Mouse (Mus musculus) thymus, postnatal 25 days (tissue): Measurements from ENCODE around the gene Maats1.

Experiments used
- DNase-seq: peaks from one replicate; pipeline ENCODE4 v3.0.0; 2022

Gene Maats1

DNA sequence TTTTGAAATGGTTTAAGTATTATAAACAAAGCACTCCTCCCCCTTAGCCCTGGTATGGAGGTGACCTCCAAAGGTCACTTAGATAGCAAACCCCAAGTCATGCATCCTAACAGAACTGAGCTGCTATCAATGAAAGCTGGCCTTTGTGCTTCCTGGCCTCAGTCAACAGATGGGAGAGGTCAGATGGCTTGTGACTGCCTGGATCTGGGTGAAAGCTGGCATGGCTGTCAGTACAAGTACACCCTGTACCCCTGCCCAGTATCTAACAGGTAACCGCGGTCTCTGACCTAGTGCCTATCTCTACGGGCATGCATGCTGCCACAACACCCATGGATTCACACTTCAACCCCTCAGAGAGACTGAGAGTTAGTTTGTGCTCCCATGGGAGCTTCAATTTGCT lies 54.2 kb downstream of the Maats1 start:
- no peak for DNase-seq

DNA sequence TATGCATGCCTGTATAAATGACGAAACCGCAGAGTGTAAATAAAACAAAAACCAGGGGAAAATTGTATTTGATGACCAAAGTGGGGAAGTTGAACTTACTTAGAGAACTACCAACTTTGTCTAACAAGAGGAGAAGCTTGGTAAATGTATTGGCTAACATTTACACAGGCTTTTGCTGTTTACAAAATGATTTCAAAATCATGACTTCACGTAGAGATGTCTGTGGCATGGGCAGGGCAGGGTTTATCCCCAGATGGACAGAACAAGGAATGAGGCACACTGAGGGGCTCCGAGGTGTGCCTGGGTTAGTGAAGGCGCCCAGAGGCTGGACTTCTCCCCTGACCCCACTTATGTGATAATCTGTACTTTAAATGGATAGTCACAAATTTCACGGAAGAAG lies 54.6 kb downstream of the Maats1 start:
- no peak for DNase-seq

DNA sequence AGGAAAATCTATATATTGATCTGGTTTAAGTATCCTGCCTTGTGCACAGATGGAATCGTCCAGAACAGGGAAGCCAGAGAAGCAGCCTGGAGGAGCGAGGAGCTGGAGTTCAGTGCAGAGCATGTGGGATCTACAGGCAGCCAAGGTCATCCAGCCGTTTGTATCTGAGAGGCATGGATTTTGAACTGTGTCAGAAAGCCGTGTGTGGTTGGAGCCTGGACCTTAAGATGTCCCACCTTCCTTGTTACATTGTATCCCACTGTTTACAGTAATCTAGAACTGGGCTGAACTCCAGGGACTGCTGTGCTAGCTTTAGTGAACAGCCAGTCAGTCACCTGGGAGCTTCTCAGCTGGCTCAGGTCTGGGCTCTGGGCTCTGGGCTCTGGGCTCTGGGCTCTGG lies 55.4 kb downstream of the Maats1 start:
- DNase-seq = no peak

DNA sequence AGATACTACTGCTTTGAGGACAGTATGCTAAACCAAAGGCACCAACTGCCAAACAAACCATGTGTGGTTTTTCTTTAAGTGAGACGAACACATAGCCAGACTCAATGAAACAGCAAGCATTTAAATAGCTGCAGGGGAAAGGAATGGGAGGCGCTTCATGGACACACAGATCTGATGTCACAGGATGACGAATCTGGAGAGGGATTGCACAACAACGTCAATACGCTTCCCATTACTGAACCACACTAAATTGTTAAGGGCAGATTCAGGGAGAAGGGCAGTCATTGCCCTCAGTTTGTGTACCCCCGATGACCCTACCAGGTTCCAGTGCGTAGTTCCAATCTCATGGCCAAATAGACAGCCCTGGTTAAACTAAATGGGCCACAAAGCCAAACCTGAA lies 56.1 kb downstream of the Maats1 start:
- DNase-seq = no peak

DNA sequence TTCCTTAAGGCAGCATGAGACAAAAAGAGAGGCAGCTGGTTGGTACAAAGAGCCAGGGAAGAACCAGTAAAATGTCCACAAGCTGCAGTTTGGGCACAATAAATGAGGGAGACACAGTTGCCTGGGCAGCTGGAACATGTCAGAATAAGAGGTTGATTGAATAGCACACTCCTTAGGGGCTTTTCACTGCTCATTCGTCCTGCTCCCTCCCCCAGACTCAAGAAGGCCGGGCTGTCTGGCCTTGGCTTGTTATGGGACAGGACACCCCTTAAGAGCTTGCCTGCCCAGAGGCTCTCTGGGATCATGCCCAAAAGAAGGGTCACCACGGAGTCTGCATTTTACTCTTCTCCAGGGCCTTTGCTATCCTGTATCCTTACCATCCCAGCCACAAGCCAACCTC lies 58.6 kb downstream of the Maats1 start:
- DNase-seq = no peak

DNA sequence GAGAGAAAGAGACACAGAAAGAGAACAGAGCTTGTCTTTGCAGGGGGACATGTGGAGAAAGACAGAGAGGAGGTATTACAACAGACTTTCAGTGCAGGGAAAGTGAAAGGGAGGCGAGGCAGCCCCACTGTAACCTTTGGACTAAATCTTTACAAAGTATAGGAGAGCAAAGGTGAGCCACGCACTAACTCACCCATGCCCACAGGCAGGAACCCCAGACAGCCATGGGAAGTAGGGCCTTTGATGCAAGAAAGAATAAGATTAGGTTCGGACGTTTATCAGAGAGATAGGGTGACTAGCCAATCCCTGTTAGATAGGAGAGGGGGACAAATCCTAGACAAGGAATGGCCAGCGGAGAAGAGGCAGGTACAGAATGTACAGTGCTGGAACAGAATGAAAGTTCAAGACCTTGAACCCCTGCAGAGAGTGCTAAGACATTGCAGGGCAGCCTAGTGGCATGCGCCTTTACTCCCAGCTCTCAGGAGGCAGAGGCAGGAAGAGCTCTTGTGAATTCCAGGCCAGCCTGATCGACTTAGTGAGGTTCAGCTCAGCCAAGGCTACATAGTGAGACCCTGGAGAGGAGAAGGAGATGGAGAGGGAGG lies 59.3 kb downstream of the Maats1 start:
- no peak for DNase-seq

DNA sequence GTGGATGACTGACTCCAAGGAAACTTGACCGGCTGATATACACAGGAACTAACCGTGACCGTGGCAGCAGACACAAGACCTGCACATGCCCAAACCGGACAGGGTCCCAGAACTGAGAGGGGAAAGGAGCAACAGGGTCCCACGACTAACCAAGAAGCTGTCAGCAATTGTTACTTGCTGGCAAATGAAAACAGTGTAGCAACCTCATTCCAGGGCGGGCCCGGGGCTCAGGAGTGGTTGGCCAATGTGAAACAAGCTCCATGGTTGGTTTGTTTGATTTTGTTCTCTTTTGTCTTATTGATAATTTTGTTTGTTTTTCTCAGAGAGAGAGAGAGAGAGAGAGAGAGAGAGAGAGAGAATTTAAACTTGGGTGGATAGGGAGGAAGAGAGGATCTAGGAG lies 61.0 kb downstream of the Maats1 start:
- DNase-seq = no peak

DNA sequence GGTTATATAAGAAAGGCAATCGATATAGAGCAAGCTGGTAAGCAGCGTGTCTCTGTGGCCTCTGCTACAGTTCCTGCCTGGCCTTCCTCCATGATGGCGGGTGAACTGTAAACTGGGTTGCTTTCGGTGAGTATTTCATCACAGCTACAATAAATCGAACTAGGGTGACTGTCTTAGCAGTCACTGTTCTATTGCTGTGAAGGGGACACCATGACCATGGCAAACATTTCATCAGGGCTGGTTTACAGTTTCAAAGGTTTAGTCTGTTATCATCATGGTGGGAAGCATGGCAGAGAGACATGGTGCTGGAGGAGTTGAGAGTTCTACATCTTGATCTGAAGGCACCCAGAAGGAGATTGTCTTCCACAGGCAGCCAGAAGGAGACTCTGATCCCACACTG lies 62.1 kb downstream of the Maats1 start:
- no peak for DNase-seq

DNA sequence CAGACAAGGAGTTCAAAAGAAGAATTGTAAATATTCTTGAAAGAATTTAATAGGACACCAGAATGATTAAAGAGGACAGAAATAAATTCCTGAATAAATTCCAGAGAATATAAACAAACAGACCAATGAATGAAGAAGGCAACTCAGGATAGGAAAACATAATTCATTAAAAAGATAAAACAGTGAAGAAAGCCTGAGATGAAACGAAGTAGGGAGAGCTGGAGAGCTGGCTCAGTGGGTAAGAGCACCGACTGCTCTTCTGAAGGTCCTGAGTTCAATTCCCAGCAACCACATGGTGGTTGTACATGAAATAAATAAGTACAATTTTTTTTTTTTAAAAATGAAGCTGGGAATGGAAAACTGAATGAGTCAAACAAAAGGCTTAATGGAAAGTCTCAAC lies 67.2 kb downstream of the Maats1 start:
- DNase-seq = no peak

DNA sequence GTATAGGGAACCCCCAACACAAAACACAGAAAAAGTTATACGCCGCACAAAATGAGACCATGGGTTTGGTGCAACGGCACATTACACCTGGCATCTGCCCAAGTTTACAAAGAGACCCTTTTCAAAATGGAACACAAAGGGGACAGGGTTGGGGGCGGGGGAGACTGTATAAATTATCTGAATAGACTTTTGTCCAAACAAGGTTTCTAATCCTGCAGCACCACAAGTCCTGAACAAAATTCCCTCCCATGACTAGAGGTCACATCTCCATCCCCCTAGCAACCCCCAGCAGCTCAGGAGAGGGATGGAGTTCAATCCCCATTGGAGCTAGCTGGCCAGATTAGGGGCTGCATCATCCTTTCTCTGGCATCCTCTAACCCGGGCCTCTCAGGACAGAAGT lies 69.5 kb downstream of the Maats1 start:
- DNase-seq = no peak

DNA sequence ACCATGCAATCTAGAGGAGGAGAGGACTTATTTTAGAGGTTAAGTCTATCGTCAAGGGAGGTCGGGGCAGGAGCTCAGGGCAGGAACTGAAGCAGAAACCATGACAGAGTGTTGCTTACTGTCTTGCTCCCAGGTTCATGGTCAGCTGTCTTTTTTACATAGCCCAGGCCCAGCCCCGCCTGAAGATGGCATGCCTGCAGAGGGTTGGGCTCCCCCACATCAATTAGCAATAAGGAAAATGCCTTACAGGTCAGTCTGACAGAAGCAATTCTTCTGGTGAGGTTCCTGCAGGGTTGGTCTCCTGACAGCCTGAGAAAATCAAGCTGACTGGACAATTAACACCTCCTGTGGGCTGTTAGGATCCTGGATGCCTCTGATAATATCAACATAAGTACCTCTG lies 70.3 kb downstream of the Maats1 start:
- DNase-seq = no peak

DNA sequence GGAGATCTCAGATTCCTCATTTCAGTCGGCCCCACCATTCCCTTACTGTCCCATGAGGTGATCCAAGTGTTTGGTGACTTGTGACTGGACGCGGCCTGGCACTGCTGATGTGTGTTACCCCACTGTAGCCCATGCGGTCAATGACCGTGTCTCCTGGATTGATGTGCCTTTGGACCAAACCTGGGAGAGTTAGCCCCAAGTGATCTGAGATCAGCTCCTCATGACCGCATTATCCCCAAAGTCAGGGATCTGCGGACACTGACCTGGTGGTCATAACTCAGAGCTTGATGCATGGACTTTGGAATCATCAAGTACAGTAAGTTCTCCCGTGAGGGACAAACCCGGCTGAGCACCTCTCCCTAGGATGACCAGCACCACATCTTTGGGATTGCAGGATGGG lies 86.0 kb downstream of the Maats1 start:
- no peak for DNase-seq

DNA sequence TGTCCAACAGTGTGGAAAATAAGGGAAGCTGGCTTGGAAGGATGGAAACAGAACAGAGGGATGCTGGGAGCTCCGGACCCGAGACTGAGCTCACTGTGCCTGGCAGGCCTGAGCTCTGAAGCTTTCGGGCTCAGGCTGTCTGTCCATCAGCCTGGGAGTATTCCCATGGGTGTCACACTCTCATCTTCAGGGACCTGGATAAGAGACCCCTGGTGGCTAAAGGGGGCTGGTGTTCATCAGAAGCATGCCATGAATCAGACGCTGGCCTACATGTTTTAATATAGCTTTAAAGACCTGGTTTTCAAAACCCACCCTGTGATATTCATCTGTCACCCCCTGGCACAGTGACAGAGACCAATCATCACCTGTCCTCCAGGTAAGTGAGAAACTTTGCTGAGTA lies 86.8 kb downstream of the Maats1 start:
- no peak for DNase-seq

DNA sequence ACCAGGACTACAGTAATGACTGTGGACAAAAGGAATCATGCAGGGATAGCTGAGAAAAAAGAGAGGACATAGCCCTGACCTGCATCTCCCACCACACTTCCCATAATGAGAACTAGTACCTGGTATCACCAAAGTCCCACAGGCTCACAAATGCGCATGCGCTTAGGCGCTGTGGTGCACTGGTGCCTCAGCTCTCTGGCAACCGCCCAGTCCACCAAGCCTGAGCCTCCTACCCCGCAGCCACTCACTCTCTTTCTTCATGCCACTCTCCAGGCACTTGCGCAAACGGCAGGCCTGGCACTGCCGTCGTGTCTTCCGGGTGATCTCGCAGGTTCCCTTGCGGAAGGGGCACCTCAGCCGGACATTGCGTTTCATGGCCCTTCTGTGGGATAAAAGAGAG lies 87.9 kb downstream of the Maats1 start:
- DNase-seq = no peak

DNA sequence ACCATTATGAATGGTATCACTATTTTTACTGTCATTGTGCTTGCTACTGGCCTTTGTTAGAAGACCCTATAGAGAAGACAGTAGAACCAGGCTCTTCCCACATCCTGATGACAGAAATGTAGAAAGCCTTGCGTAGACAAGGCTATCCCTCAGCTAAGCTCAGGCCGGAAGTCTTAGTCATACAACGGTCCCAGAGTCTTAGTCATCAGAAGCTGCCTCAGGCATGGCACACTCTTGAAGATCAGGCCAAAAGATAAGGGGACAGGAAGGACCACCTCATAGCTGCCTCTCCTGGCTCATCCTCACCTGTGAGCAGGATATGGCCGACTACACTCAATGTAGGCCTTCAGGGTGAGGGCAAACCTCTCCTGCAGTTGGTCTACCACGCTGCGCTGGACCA lies 91.5 kb downstream of the Maats1 start:
- DNase-seq = no peak

DNA sequence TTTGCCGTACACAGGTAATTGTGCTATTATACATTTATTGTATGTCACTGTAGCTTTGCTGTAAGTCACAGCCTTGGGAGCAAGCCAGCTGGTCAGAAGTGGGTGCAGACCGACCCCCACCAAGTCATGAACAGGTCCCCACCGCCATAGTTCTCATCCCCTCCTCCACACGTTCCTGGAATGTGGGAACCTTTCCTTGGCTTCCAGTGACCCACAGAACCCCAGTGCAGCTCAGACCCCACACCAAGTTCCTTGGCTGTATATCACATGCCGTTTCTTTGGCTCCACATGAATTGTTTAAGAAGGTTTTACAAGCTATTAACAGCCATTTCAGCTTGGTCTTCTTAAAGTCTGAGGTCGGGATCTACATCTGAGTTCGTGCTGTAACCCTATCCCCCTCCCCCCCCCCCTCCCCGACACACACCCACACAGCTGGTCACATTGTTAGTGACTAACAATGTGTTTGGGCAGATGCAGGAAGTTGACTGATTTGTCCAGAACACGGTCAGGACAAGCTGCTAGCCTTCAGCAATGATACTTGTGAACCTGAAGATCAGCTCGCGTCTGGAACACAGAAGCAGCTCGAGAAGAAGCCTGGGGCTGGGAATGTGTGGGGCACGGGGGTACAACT lies 93.5 kb downstream of the Maats1 start:
- no peak for DNase-seq
